ENCODE assay signal across 26 mouse cellular contexts in genomic region chr2:149725932-149726331, GRCm38 (mm10).
"Had no signal": no experiment of that assay in that cellular context is flagged by ENCODE, and none has a peak within 500 bp of the region (broad histone marks: within the 10 kb centered on the region; RNA-seq: fewer than 3 reads in every experiment).

No protein-coding gene starts in this region.

- H3K27me3 ChIP-seq: heart, embryonic 13.5 days; heart, embryonic 15.5 days; hindbrain, embryonic 12.5 days; hindbrain, embryonic 15.5 days; kidney, embryonic 15.5 days; limb, embryonic 13.5 days; limb, embryonic 15.5 days; liver, embryonic 13.5 days; liver, embryonic 15.5 days had no signal

- H3K9ac ChIP-seq: forebrain, postnatal 0 days; heart, embryonic 13.5 days; heart, embryonic 15.5 days; hindbrain, embryonic 12.5 days; hindbrain, embryonic 15.5 days; kidney, embryonic 15.5 days; limb, embryonic 13.5 days; limb, embryonic 15.5 days; liver, embryonic 13.5 days; liver, embryonic 15.5 days had no signal

- ATAC-seq: forebrain, postnatal 0 days; hindbrain, postnatal 0 days; intestine, embryonic 16.5 days had no signal

- DNase-seq: forebrain, postnatal 0 days; gastrocnemius, postnatal 14 days; gastrocnemius, postnatal 36 days; heart, postnatal 36 days; kidney, adult 11 months; kidney, adult 2 months; kidney, adult 9 months; kidney, postnatal 14 days; kidney, postnatal 36 days; layer of hippocampus, adult 9-11 months; layer of hippocampus, postnatal 36 days; left cerebral cortex, postnatal 4 days; liver, embryonic 13.5 days had no signal

- H3K27ac ChIP-seq: heart, adult 2 months; heart, embryonic 13.5 days; heart, embryonic 15.5 days; hindbrain, embryonic 12.5 days; hindbrain, embryonic 15.5 days; hindbrain, postnatal 0 days; kidney, embryonic 15.5 days; kidney, postnatal 0 days; limb, embryonic 13.5 days; limb, embryonic 15.5 days; liver, embryonic 13.5 days; liver, embryonic 15.5 days had no signal

- H3K4me1 ChIP-seq: heart, embryonic 13.5 days; heart, embryonic 15.5 days; hindbrain, embryonic 12.5 days; hindbrain, embryonic 15.5 days; kidney, embryonic 15.5 days; limb, embryonic 13.5 days; limb, embryonic 15.5 days; liver, embryonic 13.5 days; liver, embryonic 15.5 days had no signal

- H3K4me3 ChIP-seq: heart, adult 2 months; heart, embryonic 13.5 days; heart, embryonic 15.5 days; hindbrain, embryonic 12.5 days; hindbrain, embryonic 15.5 days; kidney, embryonic 15.5 days; limb, embryonic 13.5 days; limb, embryonic 15.5 days; liver, embryonic 13.5 days; liver, embryonic 15.5 days had no signal

- H3K36me3 ChIP-seq: heart, embryonic 13.5 days; heart, embryonic 15.5 days; hindbrain, embryonic 12.5 days; hindbrain, embryonic 15.5 days; kidney, embryonic 15.5 days; limb, embryonic 13.5 days; limb, embryonic 15.5 days; liver, embryonic 13.5 days; liver, embryonic 15.5 days had no signal

- H3K4me2 ChIP-seq: heart, embryonic 11.5 days; heart, embryonic 13.5 days; heart, embryonic 15.5 days; hindbrain, embryonic 12.5 days; hindbrain, embryonic 15.5 days; kidney, embryonic 15.5 days; limb, embryonic 13.5 days; limb, embryonic 15.5 days; liver, embryonic 13.5 days; liver, embryonic 15.5 days had no signal

- H3K9me3 ChIP-seq: heart, embryonic 13.5 days; heart, embryonic 15.5 days; hindbrain, embryonic 12.5 days; hindbrain, embryonic 15.5 days; kidney, embryonic 15.5 days; limb, embryonic 13.5 days; limb, embryonic 15.5 days; liver, embryonic 13.5 days; liver, embryonic 15.5 days had no signal
